Mouse (Mus musculus) heart, adult 18-20 months (tissue): ENCODE measurements around the gene Cst9. TPM values are rescaled to one million over a fixed set of nuclear protein-coding genes. Genes with fewer than 3 reads are reported as not detected.

Experiments
- DNase-seq, 2 experiments: peaks; one replicate each; pipeline ENCODE4 v3.0.0; 2021 to 2022; ENCODE audit warnings: mixed read lengths in 1 of 2
- long read RNA-seq, 2 experiments: library from polyadenylated mRNA; stranded (forward); transcript quantifications; one replicate each; pipeline ENCODE4 v2.0.0; 2021
- total RNA-seq, 2 experiments: library from RNA; stranded (reverse); gene quantifications; 2 replicates each; pipeline ENCODE4 v1.2.3; 2021

Gene Cst9
- total RNA-seq, result under 1 TPM; 0.82 to 0.90 TPM
- long read RNA-seq, experiment 1, result 0 reads
- long read RNA-seq, experiment 2, partial matches to known transcripts, result 0 of 2 reads
- long read RNA-seq, experiment 2, other reads (novel, unspliced or antisense), result 0 of 2 reads

DNA sequence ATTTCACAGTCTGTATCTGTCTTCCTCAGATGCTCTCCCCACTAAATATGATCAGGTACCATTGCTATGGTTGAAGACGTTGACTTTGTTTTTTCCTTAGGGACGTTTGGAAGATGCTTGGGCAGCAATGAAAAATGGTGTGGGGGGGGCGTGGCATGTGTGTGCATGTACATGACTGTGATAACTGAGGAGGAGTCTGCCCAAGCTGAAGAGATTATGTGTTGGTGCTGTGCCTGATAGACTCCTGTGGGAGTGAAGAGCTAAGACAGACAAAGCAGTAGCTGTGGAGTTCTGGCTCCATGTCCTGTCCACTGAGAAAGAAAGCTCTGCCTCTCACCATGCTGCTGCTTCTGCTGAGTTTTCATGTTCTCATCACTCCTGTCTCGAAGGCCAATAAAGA, at the start of gene Cst9:
TSS of gene Cst9 (plus strand) at position 236 of the 400 bp plus-strand sequence.
- DNase-seq, result no peak

DNA sequence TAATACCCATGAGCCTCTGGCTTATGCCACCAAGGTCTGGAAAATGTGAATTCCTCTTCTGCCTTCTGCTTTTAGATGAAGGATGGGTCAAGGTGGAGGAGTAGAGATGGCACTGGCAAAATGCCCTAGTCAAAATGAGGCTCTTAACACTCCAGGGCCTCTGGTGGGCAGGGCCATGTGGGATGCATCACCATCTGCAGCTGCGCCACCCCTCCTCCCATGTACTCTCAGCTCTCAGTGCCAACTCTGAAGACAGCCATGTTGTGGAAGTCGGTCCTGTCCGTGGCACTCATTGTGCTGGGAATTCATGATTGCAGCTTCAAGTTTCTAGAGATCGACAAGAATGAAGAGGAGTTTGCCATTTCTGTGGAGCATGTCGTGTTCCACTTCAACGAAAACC, 45.8 kb upstream of the Cst9 start, which contains the start of gene Cst12:
TSS of gene Cst12 (plus strand) at position 220 of the 400 bp plus-strand sequence.
- no peak for DNase-seq

DNA sequence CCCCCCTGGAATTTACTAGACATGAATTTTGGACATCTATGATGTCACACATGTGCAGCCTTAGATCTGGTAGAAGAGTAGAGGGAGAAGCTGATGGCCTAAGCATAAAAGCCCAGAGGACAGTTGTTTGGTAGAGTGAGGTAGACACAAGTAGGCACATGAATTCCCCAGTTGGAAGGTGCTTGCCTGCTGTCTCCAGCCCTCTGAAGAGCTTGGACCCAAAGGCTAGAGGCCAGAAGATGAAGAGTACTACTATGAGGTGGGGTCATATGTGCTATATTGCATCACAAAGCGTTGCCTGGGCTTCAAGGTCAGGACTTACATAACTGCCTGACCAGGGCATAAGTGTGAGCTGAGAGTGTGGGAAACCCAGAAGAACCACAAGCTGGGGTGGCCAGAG, 36.5 kb upstream of the Cst9 start, which contains the start of gene Cst8:
TSS of gene Cst8 (plus strand) at position 301 of the 400 bp plus-strand sequence.
- no peak for DNase-seq

DNA sequence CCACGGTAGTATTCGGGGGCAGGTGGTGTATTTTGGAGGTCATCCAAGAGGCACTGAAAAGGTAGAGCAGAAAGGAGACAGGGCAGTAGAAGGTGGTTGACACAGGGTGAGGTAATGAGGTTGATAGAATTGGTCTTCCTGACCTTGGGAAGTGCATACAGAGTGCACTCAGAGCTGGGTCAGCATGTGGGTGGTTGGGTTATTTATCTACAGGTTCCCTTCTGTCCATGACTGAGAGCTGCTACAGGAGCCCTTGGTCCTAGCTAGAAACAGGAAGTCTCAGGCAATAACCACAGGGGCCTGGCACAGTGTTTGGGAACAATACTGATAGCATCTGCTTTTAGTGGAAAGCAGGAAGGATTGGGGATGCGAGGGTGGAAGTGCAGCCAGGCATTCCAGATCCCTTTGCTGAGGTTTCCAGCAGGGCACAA, 33.4 kb upstream of the Cst9 start:
- DNase-seq, result peak; percentile 4 to 7

DNA sequence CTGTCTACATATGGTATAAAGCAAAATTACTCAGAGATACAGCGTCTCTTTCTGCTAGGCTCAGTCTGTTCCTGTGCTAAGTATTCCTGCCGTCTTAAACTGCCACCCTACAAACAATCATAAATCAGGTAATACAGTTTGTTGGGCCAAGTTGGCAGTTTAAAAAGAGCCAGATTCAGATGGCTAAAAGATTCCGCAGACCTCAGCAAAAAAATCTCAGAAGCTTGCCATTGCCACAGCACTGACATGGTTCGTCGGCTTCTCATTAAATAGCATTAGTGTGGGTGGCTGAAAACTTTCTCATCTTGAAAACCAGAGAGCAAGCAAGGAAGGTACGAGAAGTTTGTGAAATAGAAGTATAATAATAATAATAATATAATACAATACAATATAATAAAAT, 28.3 kb upstream of the Cst9 start:
- DNase-seq, result no peak

DNA sequence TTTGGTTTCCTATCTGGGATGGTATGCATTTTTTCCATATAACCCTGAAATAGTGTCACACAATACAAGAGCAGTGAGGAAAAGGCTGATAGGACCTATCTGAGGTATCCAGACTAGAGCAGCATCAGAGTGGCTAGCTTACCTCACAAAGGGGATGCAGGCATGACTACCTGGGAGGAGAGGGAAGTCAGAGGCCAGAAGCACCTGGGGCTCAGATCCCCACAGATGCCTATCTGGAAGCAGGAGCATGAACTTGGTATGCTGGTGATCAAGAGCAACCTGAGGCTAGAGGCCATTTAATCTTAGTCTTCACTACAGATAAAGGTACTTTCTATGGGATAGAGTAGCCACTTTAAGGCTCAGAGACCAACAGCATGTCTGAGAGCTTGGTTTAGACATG, 15.0 kb upstream of the Cst9 start, which contains the start of gene Cst13:
TSS of gene Cst13 (plus strand) at position 173 of the 400 bp plus-strand sequence.
- no peak for DNase-seq

DNA sequence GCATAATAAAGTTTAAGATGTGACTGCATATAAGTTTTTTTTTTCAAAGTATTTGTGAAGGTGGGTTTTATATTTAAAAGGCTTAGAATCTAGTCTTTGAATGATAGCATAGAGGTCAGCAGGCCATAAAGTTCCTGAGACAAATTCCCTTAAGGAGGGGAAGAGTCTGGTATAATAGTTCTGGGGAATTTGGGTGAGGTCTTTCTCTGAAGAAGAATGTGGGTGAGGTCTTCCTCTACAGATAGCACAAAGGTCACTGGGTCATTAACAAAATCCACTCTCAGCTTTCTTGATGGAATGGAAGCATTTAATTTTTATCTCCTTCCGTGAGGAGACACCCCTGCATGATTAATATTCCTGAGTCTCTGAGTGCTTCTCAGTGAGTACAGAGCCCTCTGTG, 9.0 kb upstream of the Cst9 start:
- no peak for DNase-seq

DNA sequence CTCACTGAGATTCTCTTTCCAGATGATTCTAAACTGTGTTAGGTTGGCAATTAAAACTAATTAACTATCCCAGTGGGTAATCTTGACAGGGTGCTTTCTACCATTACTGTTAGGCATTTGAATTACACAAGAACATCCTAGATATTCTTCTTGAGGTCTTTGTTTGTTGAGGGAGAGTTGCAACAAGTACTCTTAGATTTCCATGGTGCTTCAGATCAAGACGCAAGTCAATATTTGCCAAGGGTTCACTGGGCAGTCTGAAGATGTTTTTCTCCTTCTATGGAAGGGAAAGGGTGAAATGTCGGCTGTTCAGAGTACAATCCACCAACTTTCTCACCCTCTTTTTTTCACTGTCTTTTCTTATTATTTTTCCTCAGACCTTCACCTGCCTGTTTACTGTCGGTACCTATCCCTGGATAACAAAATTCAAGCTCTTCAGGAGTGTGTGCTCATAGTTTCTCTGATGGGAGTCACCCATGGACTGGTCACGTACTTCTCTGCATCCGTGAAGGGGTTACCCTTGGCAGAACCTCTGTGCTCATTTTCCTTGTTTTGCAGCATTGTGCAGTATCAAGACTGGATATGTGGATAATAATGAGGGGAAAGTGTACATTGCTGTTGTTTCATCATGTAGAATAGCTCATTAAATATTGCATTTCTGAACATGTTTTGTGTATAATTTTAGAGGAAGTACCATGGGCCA, 3.3 kb downstream of the Cst9 start:
- no peak for DNase-seq

DNA sequence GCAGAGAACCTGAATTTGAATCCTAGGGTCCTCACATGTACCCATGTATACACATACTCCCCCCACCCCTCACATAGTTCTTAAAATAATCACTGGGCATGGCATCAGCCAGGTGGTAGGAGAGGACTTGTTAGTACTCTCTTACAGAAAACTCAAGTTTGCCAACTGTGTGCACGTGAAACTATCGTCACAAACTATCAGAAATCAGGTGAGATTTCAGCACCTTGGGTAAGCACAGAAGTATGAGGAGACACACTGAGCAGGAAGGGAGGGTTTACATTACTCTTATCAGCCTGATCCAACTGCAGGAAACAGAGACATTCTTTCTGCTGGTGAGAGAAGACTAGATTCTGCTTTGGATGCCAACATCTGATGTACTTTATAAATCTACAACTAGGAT, 4.3 kb downstream of the Cst9 start:
- no peak for DNase-seq

DNA sequence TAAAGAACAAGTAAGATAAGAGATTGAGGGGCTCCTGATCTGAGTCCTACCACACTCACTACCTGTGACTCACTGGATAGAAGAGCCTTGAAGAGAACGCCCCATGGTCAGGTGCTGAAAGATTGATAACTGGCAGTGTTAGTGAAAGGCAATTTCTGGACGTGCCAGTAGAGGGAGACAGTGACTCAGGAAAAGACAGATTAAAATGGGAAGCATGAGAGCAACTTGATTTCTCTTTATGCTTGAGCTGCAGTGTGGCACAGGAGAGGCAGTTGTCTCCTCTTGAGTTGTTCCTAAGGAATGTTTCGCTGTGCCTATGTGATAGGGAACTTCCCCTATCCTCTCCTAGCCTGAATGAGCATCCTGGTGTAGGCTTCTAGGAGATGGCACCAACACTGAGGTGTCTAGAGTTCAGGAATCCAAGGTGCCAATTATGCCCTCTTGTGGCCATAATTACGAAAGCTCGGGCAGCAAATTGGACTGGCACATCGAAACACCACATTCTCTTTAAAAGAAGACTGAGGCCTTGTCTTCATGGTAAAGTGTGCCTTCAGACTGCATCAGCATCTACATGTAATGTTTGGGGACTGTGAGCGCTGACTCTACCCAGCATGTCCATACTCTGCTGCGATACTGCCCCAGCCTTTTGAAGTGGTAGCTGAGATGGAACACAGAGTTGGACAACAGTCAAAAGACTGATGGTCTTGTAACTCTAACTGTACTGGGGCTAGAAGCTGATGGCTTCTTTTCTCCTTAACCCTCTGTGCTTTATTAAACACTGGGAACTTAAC, 16.4 kb downstream of the Cst9 start:
- peak; percentile 81 to 94 for DNase-seq

DNA sequence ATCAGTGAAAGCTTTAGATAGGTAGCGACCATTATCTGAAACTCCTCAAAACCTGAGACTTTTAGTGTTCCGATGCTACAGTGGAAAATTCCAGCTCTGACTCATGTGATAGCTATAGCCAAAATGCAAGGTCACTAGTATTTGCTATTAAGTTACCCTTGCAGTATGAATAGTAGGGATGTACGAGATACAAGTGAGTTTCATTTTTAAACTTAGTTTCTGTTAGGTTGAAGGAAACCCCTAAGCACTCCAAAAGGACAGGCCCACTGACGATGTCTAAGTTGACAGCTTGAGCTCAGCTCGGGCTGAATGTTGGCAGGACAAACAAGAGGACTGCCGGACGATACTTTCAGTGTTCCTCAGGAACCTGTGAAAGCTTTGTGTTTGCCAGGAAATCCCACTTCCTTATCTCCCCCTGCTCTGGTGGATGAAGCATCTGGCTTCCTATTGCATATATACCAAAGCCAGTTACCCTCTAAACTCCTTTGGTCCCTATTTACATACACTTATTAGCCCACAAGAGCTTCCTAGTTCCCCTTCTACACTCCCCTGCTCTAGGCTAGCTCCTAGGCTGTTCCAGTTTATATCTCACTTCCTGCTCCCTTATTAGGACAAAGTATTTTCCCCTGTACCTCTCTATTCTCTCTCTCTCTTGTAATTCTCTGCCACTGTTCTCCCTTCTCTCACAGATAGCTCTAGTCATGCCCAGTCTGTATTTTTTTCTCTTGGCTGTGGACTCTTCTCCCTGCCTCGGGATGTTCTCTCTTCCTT, 21.9 kb downstream of the Cst9 start:
- DNase-seq, result peak; percentile 31 to 50

DNA sequence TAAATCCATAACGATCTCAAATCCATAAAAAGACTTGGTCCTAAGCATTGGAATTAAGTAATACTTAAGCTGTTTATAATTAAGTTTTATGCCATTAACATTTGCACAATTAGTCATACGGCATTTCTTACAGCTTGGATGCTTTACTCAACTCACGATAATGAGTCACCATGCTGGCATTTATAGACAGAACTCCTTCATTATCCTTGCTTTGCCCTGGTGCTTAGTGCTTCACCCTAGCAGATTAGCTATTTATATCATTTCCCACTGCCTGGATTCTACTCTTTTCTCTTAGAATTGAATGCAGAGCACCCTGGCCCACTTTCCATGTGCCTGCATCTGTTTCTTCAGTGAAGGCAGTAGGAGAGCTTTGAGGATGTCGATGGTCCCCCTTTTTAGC, 22.6 kb downstream of the Cst9 start:
- peak; percentile 35 to 38 for DNase-seq

DNA sequence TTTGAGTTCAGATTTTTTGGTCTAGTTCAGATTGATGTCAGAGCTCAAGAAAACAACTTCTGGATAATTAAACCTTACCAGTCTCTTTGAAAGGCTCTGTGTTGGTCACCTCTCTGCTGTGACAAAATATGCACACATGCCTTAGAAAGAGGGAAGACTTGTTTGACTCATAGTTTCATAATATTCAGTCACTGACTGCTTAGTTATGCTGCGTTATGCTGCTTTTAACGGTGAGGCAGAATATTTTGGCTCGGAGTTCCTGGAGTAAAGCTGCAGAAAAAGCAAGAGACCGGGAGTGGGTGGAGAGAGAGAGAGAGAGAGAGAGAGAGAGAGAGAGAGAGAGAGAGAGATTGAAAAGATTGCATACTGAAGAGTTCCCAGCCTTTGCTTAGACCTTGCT, 26.0 kb downstream of the Cst9 start:
- no peak for DNase-seq

DNA sequence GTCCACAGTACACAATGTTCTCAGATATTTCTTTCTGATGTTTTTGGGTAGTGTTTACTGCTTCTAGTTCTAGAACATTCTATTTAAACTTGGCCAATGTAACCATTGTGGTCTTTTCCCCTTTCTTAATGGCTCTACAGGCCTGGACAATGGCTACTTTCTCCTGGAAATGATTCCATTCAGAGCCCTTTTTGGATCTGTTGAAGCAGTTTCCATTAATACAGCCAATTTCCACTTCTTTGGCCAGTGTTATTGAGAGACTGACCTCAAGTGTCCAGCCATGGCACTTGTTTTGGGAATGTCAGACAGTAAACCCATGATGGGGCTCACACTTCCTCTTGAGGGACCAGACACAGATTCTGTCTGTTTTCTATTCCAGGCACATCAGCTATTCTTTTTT, 26.7 kb downstream of the Cst9 start:
- peak; percentile 63 to 65 for DNase-seq

DNA sequence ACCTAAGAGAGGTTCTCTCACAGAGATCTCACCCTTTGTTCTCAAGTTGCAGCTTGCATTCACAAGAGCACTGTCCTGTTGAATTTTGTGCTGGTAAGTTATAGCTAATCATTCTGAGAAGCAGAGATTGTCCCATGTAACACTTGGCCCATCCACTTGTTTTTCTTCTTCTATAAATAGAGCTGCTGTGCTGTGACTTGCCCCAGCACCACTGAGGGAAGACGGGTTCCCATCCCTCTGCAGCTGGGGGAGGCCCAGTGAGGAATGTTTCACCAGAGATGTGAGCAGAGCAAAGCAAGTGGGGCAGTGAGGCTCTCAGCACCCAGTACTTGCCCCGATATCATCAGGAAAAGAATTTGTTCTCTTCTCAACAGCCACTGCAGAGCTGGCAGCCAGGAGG, 30.0 kb downstream of the Cst9 start, which contains the start of gene 9230104L09Rik:
TSS of gene 9230104L09Rik (minus strand) at position 73 of the 400 bp plus-strand sequence.
- DNase-seq, result peak; percentile 63 to 75

DNA sequence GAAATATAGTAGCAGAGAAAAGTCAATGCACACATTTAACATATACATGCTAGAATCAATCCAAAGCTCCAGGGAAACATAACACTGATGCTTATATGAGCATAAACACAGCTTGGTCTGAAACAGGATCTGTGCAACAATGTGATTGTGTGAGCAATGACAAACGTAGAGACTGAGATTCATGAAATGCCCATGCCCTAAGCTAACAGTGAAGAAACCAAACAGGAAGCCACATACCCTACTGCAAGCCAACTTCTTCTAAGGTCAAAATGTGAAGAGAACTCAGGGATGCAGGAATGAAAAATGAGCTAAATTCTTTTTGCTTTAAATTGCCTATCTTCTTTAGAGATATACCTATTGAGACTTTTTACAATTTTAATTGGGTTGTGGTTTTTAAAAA, 34.0 kb downstream of the Cst9 start:
- no peak for DNase-seq

DNA sequence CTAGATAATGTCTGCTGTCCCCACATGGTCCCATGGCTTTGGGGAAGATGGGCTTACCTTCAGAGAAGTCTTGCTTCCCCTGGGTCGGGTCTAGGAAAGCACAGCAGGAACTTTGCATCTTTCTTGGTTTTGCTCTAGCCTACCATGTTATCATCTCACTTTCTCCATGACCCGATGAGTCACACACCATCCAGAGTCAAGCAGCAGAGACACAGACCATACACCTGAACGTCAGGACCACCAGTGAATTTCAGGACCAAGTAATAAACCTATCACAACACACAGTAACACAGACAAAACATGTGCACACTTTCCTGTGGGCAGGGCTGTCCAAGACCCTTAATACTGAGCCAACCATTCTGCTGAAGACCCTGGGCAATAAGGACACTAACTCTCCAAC, 35.6 kb downstream of the Cst9 start:
- no peak for DNase-seq

DNA sequence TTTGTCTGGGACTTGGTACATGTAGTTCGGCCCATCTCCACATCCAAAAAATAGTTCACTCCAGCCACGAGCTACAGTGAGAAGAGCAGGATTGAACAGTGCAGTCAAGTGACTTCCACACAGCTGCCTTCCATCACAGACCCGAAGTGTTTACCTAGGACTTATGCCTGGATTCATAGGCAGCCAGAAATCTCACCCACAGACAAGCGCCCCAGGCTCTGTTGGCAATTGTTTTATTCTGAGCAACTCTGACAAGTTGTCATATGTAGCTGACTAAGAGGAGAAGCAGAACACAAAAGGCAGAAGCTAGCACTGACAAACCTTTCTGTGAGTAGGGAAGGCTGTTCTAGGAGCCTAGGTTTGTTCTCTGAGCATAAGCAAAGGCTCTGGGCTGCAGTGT, 37.9 kb downstream of the Cst9 start:
- DNase-seq, result peak; percentile 59 to 67

DNA sequence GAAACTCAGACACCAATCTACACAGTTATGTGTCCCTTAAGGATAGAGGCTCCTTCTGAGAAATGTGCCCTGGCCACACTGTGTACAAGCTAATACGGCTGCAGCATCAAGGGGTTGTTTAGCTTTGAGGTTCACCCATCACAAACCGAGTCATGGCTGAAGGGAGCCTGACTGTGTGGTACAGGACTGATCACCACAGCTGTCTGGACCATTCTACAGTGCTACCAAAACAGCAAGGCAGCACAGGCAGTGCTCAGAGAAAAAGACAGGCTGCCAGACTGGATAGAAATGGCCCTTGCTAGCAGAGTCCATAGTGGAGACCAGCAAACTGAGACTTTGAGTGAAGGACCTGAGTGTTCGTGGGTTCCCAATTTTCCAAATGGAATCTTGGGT, 39.3 kb downstream of the Cst9 start:
- DNase-seq, result peak in 1 of 2 experiments; percentile 44

DNA sequence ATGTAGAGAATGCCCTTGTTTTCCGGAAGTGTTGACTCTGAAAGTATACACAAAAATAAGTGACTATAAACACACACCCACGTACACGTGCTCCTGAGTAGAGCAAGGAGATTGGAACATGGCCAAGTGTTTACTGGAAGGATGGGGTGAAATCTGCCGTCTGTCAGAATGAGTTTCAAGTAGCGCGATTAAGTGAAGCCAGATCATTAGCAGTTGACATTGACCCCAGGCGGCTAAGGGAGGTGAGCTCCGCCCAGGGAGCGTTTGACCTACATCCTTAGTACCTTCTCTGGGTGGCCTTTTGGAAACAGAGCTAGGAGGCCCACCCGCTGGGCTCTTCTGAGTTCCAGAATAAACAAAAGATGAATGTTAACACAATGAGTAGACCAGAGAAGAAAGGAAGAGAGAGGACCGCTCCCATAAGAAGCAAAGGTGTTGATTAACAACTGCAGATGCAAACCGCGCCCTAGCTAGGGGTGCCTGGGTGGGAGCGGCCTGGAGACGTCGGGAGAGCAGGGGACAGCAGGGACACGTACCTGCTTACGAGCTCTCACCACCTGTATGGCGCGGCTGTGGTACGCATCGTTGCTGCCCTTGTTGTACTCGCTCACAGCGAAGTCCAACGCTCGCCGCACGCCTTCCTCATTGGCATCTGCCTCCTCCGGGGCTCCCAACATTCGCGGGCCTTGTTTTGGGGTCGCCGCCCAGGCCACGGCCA, 39.8 kb downstream of the Cst9 start:
- peak; percentile 63 to 68 for DNase-seq

DNA sequence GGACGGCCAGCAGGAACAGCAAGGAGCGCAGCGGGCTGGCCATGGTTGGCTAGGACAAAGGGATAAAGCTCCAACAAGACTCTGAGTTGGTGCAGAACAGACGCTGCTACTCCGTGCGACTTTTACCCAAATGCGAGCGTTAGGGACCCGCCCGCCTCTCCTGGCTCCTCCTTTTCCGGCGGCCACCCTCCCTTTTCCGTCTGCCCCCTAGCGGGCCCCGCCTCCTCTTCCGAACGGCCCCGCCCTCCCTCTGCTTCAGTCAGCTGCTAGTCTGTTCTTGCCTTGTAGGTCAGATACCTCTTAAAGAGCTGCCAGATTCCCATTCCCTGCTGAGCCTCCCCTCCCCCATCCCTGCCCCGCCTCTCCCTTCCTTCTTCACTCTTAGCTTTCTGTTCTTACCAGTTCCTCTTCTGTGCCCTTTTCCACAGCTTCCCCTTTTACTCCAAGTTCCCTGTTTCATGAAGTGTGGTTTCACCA, 40.4 kb downstream of the Cst9 start, which contains the start of gene Cst3:
TSS of gene Cst3 (minus strand) at position 358 of the 477 bp plus-strand sequence.
- peak; percentile 97 to 98 for DNase-seq
